Mouse (Mus musculus) intestine, postnatal 0 days (tissue): ENCODE data around the gene Irf8. TPM values are rescaled to one million over a fixed set of nuclear protein-coding genes. Genes with fewer than 3 reads are reported as not detected.

Source experiments
- ATAC-seq: fragments of 200-750 bp; cut with Nextera tagmentation; 2 replicates; pipeline ENCODE4 v1.8.0; 2017; ENCODE audit warnings: mild to moderate bottlenecking, moderate TSS enrichment, moderate library complexity
- H3K27ac ChIP-seq: fragments of 300-500 bp; sonication (generic); 2 replicates; pipeline ENCODE4 v1.5.1; 2014; ENCODE audit warnings: mild to moderate bottlenecking, low read depth, low read length, moderate library complexity
- H3K27me3 ChIP-seq: fragments of 300-500 bp; sonication (generic); replicated peaks from 2 replicates; pipeline ENCODE4 v1.6.1; 2014; ENCODE audit warnings: low read length, mixed read lengths; ENCODE audit not compliant: control insufficient read depth, insufficient read depth
- H3K36me3 ChIP-seq: fragments of 300-500 bp; sonication (generic); 2 replicates; pipeline ENCODE4 v1.6.1; 2014; ENCODE audit warnings: mild to moderate bottlenecking, moderate library complexity; ENCODE audit not compliant: control insufficient read depth, insufficient read depth
- H3K4me1 ChIP-seq: fragments of 300-500 bp; sonication (generic); replicated peaks from 2 replicates; pipeline ENCODE4 v1.6.1; 2014; ENCODE audit warnings: antibody characterized with exemption, low read length, mixed read lengths; ENCODE audit not compliant: control insufficient read depth, insufficient read depth
- H3K4me2 ChIP-seq: fragments of 300-500 bp; sonication (generic); replicated peaks from 2 replicates; pipeline ENCODE4 v1.6.1; 2014; ENCODE audit warnings: low read depth, mild to moderate bottlenecking, moderate library complexity
- H3K4me3 ChIP-seq: fragments of 300-500 bp; sonication (generic); 2 replicates; pipeline ENCODE4 v1.5.1; 2014; ENCODE audit warnings: low read depth, low read length
- H3K9ac ChIP-seq: fragments of 300-500 bp; sonication (generic); 2 replicates; pipeline ENCODE4 v1.6.1; 2014; ENCODE audit warnings: mild to moderate bottlenecking, low read depth, low read length
- H3K9me3 ChIP-seq: fragments of 300-500 bp; sonication (generic); 2 replicates; pipeline ENCODE4 v1.6.1; 2016; ENCODE audit warnings: mixed run types; ENCODE audit not compliant: control insufficient read depth
- CTCF ChIP-seq: sonication (generic); IDR thresholded peaks from 2 replicates; pipeline ENCODE4 v1.5.1; 2016; ENCODE audit warnings: low read depth, mild to moderate bottlenecking, control low read depth, antibody characterized with exemption, moderate library complexity
- WGBS: fragments of 180-500 bp; shearing (Covaris S2); extraction: QIAGEN DNeasy Blood & Tissue Kit; methylation state at CpG from one replicate; pipeline ENCODE4 v1.1.7; 2014; 5-methylcytosine and 5-hydroxymethylcytosine counted together
- polyA plus RNA-seq: library from polyadenylated mRNA; unstranded; fragments of >200 nt; fragmentation: Nextera tagmentation; extraction: Ambion mirVana; gene quantifications from 2 replicates; pipeline ENCODE4 v1.2.1, GENCODE M21; 2015

Gene Irf8
- polyA plus RNA-seq, 1 experiment from 2014 or later: 79.5 TPM

DNA sequence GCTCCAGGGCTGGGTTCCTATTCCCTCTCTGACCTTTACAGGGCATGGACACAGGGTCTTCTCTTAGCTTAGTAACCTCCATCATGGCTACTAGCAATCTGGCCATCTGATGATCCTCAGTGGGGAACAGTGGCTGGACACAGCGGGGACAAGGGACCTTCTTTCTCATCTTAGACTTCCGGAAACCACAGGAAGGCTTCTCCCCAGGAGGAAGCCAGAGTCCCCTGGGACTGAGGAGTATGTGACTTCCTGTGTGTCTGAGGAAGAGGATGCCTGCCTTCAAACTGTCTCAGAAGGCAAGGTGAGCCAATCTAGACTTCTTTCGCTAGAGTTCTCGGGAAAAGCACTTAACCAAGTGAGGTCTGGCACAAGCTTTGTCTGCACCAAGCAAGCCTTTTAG, 36.1 kb upstream of the Irf8 start:
- H3K36me3 ChIP-seq: no peaks in the 10 kb centered on the region
- no peak overlapping the region for H3K4me2 ChIP-seq
- H3K9ac ChIP-seq: no peak overlapping the region
- no peak for TF ChIP-seq CTCF
- H3K4me1 ChIP-seq: peaks cover 4% of the 10 kb centered on the region
- ATAC-seq: no peak
- 87% methylated on average over 4 of the region's 4 CpGs for WGBS
- H3K27ac ChIP-seq: no peak overlapping the region
- H3K9me3 ChIP-seq: no peaks in the 10 kb centered on the region
- H3K4me3 ChIP-seq: no peak overlapping the region
- H3K27me3 ChIP-seq: no peaks in the 10 kb centered on the region

DNA sequence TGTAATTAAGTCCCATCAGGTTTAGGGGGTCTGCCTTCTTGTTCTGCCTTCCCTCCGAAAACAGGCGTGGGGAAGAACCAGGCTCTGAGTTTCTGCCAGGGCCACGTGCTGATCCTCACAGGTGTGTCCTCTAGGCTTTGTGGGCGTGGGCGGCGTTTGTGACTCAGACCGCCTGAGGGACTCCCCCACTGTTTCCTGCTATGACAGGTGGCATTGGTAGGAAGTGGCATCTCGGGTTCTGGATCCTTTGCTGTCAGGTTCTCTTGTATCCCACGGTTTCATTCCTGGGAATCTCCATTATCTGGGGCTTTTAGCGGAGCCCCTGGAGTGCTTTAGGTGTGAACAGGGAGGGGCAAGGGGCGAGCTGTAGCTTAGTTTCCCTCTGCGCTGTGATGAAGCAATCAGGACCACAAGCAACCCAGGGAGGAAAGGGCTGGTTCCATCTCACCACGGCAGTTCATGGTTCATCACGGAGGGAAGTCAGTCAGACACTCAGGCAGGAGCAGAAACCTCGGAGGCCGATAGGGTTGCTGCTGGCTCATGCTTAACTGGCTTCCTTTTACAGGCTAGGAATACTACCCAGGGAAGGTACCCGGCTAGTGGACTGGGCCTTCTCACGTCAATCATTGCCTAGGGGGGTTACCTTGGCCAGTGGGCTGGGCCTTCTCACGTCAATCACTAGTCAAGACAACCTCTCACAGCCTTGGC, 34.2 kb upstream of the Irf8 start:
- Histone ChIP-seq H3K36me3 (no peaks in the 10 kb centered on the region), H3K27me3 (no peaks in the 10 kb centered on the region), H3K4me2 (0 out of 2 replicates have a peak overlapping the region, but pooled peaks have one; percentile 18), H3K9me3 (no peaks in the 10 kb centered on the region), H3K27ac (peak overlapping the region; percentile 36), H3K9ac (no peak overlapping the region), H3K4me3 (no peak overlapping the region), H3K4me1 (peaks cover 4% of the 10 kb centered on the region)
- WGBS: 37% methylated on average over 19 of the region's 19 CpGs
- TF ChIP-seq CTCF: no peak
- ATAC-seq: peak; percentile 88

DNA sequence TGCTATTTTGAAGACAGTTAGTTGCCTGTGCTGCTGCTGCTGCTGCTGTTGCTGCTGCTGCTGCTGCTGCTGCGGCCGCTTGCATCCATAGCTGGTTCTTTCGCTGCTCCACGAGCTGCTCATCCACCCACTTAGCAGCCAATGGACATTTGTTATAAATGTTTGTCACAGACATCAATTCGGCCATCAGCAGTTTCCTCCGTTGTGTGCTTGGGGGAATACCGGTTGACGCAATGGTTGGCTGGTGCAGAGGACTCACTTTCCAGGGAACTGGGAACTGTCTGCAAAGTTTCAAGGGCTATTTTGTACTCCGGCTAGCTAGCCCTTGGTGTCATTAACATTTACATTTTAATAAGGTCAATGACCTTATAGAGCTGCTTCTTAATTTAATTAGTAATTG, 32.0 kb upstream of the Irf8 start:
- Histone ChIP-seq H3K36me3 (no peaks in the 10 kb centered on the region), H3K9me3 (no peaks in the 10 kb centered on the region), H3K4me1 (peaks cover 4% of the 10 kb centered on the region), H3K4me2 (no peak overlapping the region), H3K4me3 (no peak overlapping the region), H3K27ac (no peak overlapping the region), H3K9ac (no peak overlapping the region), H3K27me3 (no peaks in the 10 kb centered on the region)
- no peak for ATAC-seq
- 52% methylated on average over 9 of the region's 9 CpGs for WGBS
- TF ChIP-seq CTCF: no peak

DNA sequence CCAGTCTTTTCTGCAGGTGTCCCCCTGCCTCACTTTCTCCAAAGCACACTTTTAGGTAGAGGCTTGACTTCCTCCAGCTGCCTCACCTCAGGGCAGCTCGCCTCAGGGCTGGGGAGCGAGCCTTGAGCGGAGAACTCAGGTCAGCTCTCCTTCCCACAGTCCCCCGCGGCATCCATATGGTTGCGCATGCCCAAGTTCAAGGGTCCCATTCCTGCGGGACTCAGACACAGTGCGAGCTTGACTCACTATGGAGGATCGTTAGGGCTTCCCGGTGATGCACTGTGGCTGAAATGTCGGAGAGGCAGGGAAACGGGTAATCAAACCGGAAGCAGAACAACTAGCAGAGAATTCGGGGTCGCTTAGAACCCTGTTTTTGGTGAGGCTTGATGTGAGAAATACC, 31.0 kb upstream of the Irf8 start:
- Histone ChIP-seq H3K4me3 (no peak overlapping the region), H3K27ac (no peak overlapping the region), H3K27me3 (no peaks in the 10 kb centered on the region), H3K4me2 (no peak overlapping the region), H3K36me3 (no peaks in the 10 kb centered on the region), H3K9me3 (no peaks in the 10 kb centered on the region), H3K4me1 (peaks cover 4% of the 10 kb centered on the region), H3K9ac (no peak overlapping the region)
- ATAC-seq: no peak
- no peak for TF ChIP-seq CTCF
- whole genome bisulfite sequencing: 88% methylated on average over 15 of the region's 15 CpGs

DNA sequence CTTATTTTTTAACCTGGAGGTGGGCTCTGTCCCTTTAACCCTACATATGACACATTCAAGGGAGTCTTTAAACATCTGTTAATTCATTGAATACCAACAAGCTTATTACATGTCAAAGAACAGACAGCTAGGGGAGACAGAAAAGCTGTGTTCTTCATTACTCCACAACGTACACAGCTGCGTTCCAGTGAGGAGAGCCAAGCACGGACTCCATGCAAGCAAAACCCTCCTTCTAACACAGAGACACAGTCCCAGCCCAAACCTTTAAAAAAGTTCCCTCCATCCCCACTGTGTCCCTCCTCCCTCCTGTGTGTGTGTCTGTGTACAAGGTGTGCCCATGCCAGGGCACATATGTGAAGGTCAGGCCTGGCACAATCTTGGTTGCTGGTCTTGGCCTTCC, 30.0 kb upstream of the Irf8 start:
- H3K9ac ChIP-seq: no peak overlapping the region
- no peak for ATAC-seq
- no peaks in the 10 kb centered on the region for H3K36me3 ChIP-seq
- no peak for TF ChIP-seq CTCF
- H3K4me1 ChIP-seq: peaks cover 4% of the 10 kb centered on the region
- no peaks in the 10 kb centered on the region for H3K9me3 ChIP-seq
- no peak overlapping the region for H3K4me3 ChIP-seq
- H3K27ac ChIP-seq: no peak overlapping the region
- no peaks in the 10 kb centered on the region for H3K27me3 ChIP-seq
- WGBS: 73% methylated on average over 3 of the region's 3 CpGs
- no peak overlapping the region for H3K4me2 ChIP-seq

DNA sequence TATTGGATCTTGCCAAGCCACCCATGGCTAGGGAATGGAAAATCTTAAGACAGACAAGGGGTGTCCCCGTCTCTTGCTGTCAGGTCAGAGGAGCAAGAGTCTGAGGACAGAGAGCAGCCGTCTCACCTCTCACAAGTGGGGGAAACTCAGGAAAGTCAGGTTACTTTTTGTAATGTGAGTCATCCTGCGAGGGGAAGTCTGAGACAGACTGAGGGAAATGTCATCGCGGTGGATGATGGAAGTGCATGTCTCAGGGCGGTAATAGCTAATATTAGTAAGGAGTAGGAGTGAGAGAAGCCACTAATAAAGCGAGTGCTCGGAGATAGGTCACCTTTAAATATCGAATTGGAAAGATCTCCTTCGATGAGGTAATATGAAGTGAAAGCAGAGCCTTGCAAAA, 27.0 kb upstream of the Irf8 start:
- H3K9me3 ChIP-seq: no peaks in the 10 kb centered on the region
- H3K36me3 ChIP-seq: no peaks in the 10 kb centered on the region
- no peak for TF ChIP-seq CTCF
- no peaks in the 10 kb centered on the region for H3K27me3 ChIP-seq
- no peak overlapping the region for H3K9ac ChIP-seq
- H3K4me1 ChIP-seq: no peaks in the 10 kb centered on the region
- ATAC-seq: no peak
- H3K27ac ChIP-seq: no peak overlapping the region
- WGBS: 74% methylated on average over 10 of the region's 10 CpGs
- no peak overlapping the region for H3K4me2 ChIP-seq
- no peak overlapping the region for H3K4me3 ChIP-seq
